9 mouse cellular contexts compared by ENCODE assay signal in the genomic region with DNA sequence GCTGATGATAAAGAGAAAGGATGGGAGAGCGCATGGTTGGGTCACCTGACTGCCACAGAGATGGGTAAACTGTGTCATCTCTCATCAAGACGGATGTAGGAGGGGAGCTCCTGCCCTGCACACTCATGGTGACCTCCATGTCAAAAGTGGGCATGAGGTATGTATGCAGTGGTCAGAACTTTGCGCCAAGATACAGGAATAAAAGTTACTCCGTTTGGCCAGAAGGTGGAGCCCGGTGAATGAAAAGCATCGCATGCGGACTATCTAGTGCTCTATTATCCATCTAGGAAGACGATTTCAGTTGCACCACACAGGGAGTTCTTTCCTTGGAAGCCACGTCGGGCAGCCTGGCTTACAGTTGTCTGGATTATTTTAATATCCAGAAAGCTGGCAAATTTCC. TPM values are rescaled to one million over a fixed set of nuclear protein-coding genes. Genes with fewer than 3 reads are reported as not detected.
DNase-seq lines count a peak whose midpoint lies in the region; ATAC-seq and TF ChIP-seq lines count a peak whose summit lies in the region.
"Had no signal": no experiment of that assay in that cellular context is flagged by ENCODE, and none has a peak within 500 bp of the region (broad histone marks: within the 10 kb centered on the region; RNA-seq: fewer than 3 reads in every experiment).

No protein-coding gene starts in this region.

- H3K4me1 ChIP-seq in embryonic facial prominence, embryonic 11.5 days (ENCODE audit: control insufficient read depth, insufficient read depth, low read length): no peaks in the 10 kb centered on the region
- H3K4me1 ChIP-seq in kidney, embryonic 15.5 days: no peaks in the 10 kb centered on the region
- H3K4me1 ChIP-seq in limb, embryonic 14.5 days (ENCODE audit: control insufficient read depth, insufficient read depth, low read length): no peaks in the 10 kb centered on the region
- H3K4me1 ChIP-seq in neural tube, embryonic 12.5 days: no peaks in the 10 kb centered on the region
- H3K4me1 ChIP-seq: neural tube, embryonic 13.5 days had no signal

- no peak for TF ChIP-seq POLR2A in limb, embryonic 14.5 days (IDR thresholded peaks at IDR 0.05; ENCODE audit: borderline replicate concordance, extremely low read depth, insufficient read depth, insufficient read length)

- H3K4me3 ChIP-seq in embryonic facial prominence, embryonic 11.5 days (ENCODE audit: low read depth, low read length): no peak overlapping the region
- H3K4me3 ChIP-seq in kidney, embryonic 15.5 days (replicated peaks): no peak overlapping the region
- H3K4me3 ChIP-seq in limb, embryonic 14.5 days (replicated peaks; ENCODE audit: low read length): no peak overlapping the region
- no peak overlapping the region for H3K4me3 ChIP-seq in neural tube, embryonic 12.5 days
- H3K4me3 ChIP-seq: neural tube, embryonic 13.5 days had no signal

- no peaks in the 10 kb centered on the region for H3K27me3 ChIP-seq in embryonic facial prominence, embryonic 11.5 days (ENCODE audit: control insufficient read depth, insufficient read depth, low read length)
- H3K27me3 ChIP-seq in kidney, embryonic 15.5 days: no peaks in the 10 kb centered on the region
- H3K27me3 ChIP-seq in limb, embryonic 14.5 days (ENCODE audit: control insufficient read depth, insufficient read depth, low read length): no peaks in the 10 kb centered on the region
- no peaks in the 10 kb centered on the region for H3K27me3 ChIP-seq in neural tube, embryonic 12.5 days (replicated peaks)
- H3K27me3 ChIP-seq: neural tube, embryonic 13.5 days had no signal

- no peaks in the 10 kb centered on the region for H3K36me3 ChIP-seq in embryonic facial prominence, embryonic 11.5 days (replicated peaks; ENCODE audit: control insufficient read depth, insufficient read depth, low read depth, low read length)
- H3K36me3 ChIP-seq in kidney, embryonic 15.5 days: no peaks in the 10 kb centered on the region
- no peaks in the 10 kb centered on the region for H3K36me3 ChIP-seq in limb, embryonic 14.5 days (ENCODE audit: control insufficient read depth, insufficient read depth, low read length)
- H3K36me3 ChIP-seq in neural tube, embryonic 12.5 days: no peaks in the 10 kb centered on the region
- H3K36me3 ChIP-seq: neural tube, embryonic 13.5 days had no signal

- H3K4me2 ChIP-seq in embryonic facial prominence, embryonic 11.5 days (ENCODE audit: low read depth, low read length): no peak overlapping the region
- no peak overlapping the region for H3K4me2 ChIP-seq in kidney, embryonic 15.5 days
- no peak overlapping the region for H3K4me2 ChIP-seq in limb, embryonic 14.5 days (replicated peaks; ENCODE audit: low read depth, low read length, severe bottlenecking)
- no peak overlapping the region for H3K4me2 ChIP-seq in neural tube, embryonic 12.5 days (replicated peaks)
- H3K4me2 ChIP-seq: neural tube, embryonic 13.5 days had no signal

- H3K9ac ChIP-seq in embryonic facial prominence, embryonic 11.5 days (replicated peaks; ENCODE audit: low read length): no peak overlapping the region
- H3K9ac ChIP-seq in kidney, embryonic 15.5 days: no peak overlapping the region
- H3K9ac ChIP-seq in limb, embryonic 14.5 days (ENCODE audit: low read depth, low read length, severe bottlenecking): no peak overlapping the region
- no peak overlapping the region for H3K9ac ChIP-seq in neural tube, embryonic 12.5 days
- H3K9ac ChIP-seq: neural tube, embryonic 13.5 days had no signal

- H3K9me3 ChIP-seq in embryonic facial prominence, embryonic 11.5 days (replicated peaks; ENCODE audit: control insufficient read depth, low read length): no peaks in the 10 kb centered on the region
- no peaks in the 10 kb centered on the region for H3K9me3 ChIP-seq in kidney, embryonic 15.5 days (replicated peaks)
- no peaks in the 10 kb centered on the region for H3K9me3 ChIP-seq in limb, embryonic 14.5 days (ENCODE audit: control insufficient read depth, low read length)
- H3K9me3 ChIP-seq in neural tube, embryonic 12.5 days: no peaks in the 10 kb centered on the region
- H3K9me3 ChIP-seq: neural tube, embryonic 13.5 days had no signal

- H3K27ac ChIP-seq in embryonic facial prominence, embryonic 11.5 days (replicated peaks; ENCODE audit: low read depth, low read length): no peak overlapping the region
- H3K27ac ChIP-seq in kidney, embryonic 15.5 days: no peak overlapping the region
- H3K27ac ChIP-seq in limb, embryonic 14.5 days (replicated peaks; ENCODE audit: low read depth, low read length): no peak overlapping the region
- H3K27ac ChIP-seq in neural tube, embryonic 12.5 days: no peak overlapping the region
- H3K27ac ChIP-seq: neural tube, embryonic 13.5 days had no signal

- DNase-seq in testis, postnatal 10 days (ENCODE audit: low spot score): peak; percentile 64
- no peak for DNase-seq in testis, postnatal 14 days (ENCODE audit: low spot score)
- DNase-seq in adrenal gland, postnatal 10 days: peak; percentile 60
- DNase-seq in embryonic facial prominence, embryonic 11.5 days (ENCODE audit: low spot score): peak; percentile 70
- peak; percentile 62 for DNase-seq in limb, embryonic 14.5 days (ENCODE audit: low spot score)
- no peak for DNase-seq in spleen, postnatal 4 days (ENCODE audit: low spot score in 2 of 2)

- peak; percentile 72 for ATAC-seq in embryonic facial prominence, embryonic 11.5 days (replicated peaks; ENCODE audit: insufficient number of reproducible peaks, low FRiP score, low TSS enrichment, low read depth)
- peak; percentile 56 for ATAC-seq in kidney, embryonic 15.5 days (replicated peaks; ENCODE audit: low FRiP score)
- 0 out of 2 replicates have a peak, but pooled peaks have one; percentile 30 for ATAC-seq in limb, embryonic 14.5 days (ENCODE audit: low FRiP score, low read depth)
- ATAC-seq in neural tube, embryonic 12.5 days (ENCODE audit: low FRiP score, low read depth): peak; percentile 33; the same call in 1 of the 2 replicates

- 10% methylated on average over 10 of the region's 10 CpGs for WGBS in embryonic facial prominence, embryonic 11.5 days
- WGBS in kidney, embryonic 15.5 days: 10% methylated on average over 10 of the region's 10 CpGs
- 12% methylated on average over 10 of the region's 10 CpGs for WGBS in limb, embryonic 14.5 days
- WGBS in neural tube, embryonic 12.5 days: 15% methylated on average over 10 of the region's 10 CpGs

RNA-seq across cellular contexts. Expression of a gene that starts 22.0 kb away (rescaled TPM):
- total RNA-seq in adrenal gland, postnatal 10 days (2021): 1 to 10 TPM in 1 of 2 experiments, under 1 TPM in 1; 0.96 to 1.6 TPM
- 0.68 and 1.1 TPM in 2 replicates for polyA plus RNA-seq in embryonic facial prominence, embryonic 11.5 days (2014; fragmentation: Nextera tagmentation; extraction: Ambion mirVana)
- polyA plus RNA-seq in kidney, embryonic 15.5 days (2015; fragmentation: Nextera tagmentation; extraction: Ambion mirVana): 1.7 and 2.2 TPM in 2 replicates
- 1.5 and 1.7 TPM in 2 replicates for polyA plus RNA-seq in limb, embryonic 14.5 days (2012; rRNA removed)
- 2.7 and 2.8 TPM in 2 replicates for polyA plus RNA-seq in limb, embryonic 14.5 days (2014; fragmentation: Nextera tagmentation; extraction: Ambion mirVana)
- polyA plus RNA-seq in neural tube, embryonic 12.5 days (2016; fragmentation: Nextera tagmentation; extraction: Ambion mirVana): 0.27 TPM in 1 of 2 replicates, not detected in the other

RNA-seq across cellular contexts. Expression of a gene that starts 52.8 kb away (rescaled TPM):
- total RNA-seq in adrenal gland, postnatal 10 days (2021): 10 to 100 TPM; 40.5 to 58.5 TPM
- 20.4 and 23.4 TPM in 2 replicates for polyA plus RNA-seq in embryonic facial prominence, embryonic 11.5 days (2014; fragmentation: Nextera tagmentation; extraction: Ambion mirVana)
- 19.9 and 23.0 TPM in 2 replicates for polyA plus RNA-seq in kidney, embryonic 15.5 days (2015; fragmentation: Nextera tagmentation; extraction: Ambion mirVana)
- 64.3 TPM in 2 replicates for polyA plus RNA-seq in limb, embryonic 14.5 days (2012; rRNA removed)
- polyA plus RNA-seq in limb, embryonic 14.5 days (2014; fragmentation: Nextera tagmentation; extraction: Ambion mirVana): 30.2 and 34.9 TPM in 2 replicates
- polyA plus RNA-seq in neural tube, embryonic 12.5 days (2016; fragmentation: Nextera tagmentation; extraction: Ambion mirVana): 19.3 and 20.0 TPM in 2 replicates

Comparison
In these comparisons a context has a peak if more than half of its experiments do, and no peak if none do; other contexts are left out.
1. DNase-seq: peak in testis, postnatal 10 days (single experiment), adrenal gland, postnatal 10 days (single experiment), embryonic facial prominence, embryonic 11.5 days (single experiment) and limb, embryonic 14.5 days (single experiment); none in testis, postnatal 14 days (single experiment) and spleen, postnatal 4 days (0 of 2).
2. Peak in every context shown above with its lines, with median percentiles within 50 percentile points of each other: ATAC-seq.